Mouse (Mus musculus) monocyte, adult 2 months (primary cell): ENCODE results near the gene Gm10160.

Experiments
- DNase-seq, 2 experiments: peaks; one replicate each; pipeline ENCODE4 v3.0.0; 2022; ENCODE audit warnings: low spot score in 2 of 2, low read depth in 1 of 2

The Gm10160 gene

DNA sequence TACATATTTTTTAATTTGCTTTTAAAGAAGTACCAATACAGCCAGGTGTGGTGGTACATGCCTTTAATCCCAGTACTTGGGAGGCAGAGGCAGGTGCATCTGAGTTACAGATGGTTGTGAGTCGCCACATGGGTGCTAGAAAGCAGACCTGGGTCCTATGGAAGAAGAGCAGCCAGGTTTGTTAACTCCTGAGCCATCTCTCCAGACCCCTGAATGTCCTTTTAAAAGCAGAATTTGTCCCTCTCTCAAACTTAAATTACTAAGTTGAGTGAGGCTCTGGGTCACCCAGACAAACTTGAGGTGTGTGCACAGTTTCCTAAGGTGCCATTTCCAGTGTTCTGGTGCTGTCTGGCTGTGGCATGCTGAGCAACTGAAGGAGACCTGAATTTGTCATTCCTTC, at the start of gene Gm10160:
Gene Gm10160 (minus strand): TSS at position 101 of the 400 bp plus-strand sequence.
- no peak for DNase-seq

DNA sequence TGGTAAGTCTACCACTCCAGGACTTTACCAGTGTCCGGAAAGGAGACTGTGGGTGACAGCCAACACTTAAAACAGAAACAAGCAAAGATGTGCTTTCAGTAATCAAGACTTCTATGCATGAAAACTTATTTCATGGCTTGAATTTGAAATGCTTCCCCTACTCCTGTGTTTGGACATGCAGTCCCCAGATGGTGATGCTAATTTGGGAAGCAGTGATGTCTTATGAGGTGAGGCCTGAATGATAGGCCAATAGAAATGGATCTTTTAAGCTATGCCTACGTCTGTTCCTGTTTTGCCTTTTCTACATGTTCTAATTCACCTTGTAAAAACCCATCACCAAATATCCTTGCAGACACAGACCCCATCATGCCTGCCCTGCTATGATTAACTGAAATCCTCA, 49.3 kb upstream of the Gm10160 start:
- DNase-seq = no peak

DNA sequence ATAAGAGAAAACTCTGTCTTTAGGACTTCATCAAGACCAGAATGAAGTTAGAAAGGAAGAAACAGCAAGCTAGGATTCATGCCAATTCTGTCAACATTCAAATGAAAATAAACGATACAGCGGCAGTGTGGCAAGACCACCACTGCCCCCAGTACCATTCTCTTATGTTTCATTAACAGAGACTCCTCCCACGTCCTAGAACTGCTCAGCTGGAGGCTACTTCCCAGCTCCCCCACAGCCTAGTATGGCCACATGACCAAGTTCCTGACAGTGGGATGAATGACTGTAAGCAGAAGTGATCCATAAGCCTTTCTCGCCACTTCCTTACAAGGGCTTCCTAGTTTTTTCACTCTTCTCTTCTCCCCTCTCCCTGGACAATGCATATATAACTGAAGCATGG, 48.5 kb upstream of the Gm10160 start:
- DNase-seq = no peak

DNA sequence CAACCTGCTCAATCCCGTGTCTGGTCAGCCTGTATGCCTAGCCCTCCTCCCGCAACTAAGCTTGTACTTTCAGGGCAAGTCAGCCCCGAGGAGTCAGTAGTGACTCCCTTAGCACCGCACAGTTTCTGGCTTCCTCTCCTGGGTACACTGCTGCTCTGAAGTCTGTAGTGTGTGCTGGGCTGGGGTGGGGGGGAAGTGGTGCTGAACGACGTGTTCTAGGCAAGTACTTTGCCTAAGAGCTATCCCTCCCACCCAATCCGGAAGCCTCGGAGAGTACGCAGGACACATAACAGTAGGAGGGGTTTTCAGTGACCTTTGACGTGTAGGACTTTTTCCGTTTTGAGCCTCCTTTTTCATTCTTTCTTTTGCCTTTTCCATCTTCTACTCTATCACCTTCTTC, 43.8 kb upstream of the Gm10160 start:
- DNase-seq = no peak

DNA sequence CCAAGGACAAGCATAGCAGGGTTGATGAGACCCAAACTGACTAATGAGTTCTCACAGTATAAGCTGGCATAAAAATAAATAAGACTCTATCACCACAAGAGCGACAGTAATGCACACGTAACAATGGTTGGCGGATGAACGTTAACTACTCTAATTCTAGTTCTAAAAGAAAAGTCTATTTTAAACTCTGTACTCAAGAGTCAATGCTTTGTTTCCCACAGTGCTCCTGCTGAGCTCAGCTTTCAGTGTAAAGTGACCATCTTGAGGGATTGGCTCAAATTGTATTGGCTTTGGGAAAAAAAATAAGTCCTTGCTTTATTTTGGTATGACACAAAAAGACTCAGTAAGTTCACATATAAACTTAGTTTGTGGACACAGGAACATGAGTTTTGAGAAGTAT, 29.5 kb upstream of the Gm10160 start:
- no peak for DNase-seq

DNA sequence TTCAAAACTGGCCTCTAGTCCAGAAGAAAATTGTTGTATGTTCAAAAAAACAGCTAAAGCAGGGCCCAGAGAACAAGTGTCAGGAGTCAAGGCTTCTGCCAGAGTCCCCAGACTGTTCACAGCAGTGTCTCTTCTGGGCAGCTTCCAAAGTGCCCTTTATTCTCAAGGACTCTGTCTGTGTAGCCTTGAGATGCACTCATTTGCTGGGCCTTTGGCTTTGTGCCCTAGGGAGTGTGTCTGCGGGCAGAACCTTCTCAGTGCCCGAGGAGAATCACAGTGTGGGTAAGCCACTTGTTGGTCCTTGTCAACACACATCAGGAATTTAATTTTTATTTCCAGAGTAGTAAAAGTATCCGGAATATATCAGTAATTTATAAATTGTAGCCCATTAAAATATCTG, 26.0 kb upstream of the Gm10160 start:
- DNase-seq = no peak

DNA sequence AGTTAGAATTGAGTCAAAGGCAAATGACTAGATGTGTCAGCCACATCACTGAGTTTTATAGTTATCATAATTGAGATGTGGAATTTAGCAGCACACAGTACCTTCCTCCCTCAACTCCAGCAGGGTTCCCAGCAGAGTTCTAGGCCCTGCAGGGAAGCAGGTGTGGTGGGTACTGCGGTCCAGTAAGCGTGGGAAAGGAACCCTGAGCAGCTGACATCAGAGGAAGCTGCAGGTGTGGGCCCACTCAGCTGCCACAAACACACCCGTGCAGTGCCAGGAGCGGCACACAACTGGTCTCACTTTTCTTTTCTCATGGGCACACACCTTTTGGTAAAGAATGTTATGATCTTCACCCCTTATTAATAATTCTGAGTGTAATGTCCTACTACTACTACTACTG, 25.2 kb upstream of the Gm10160 start:
- DNase-seq = no peak

DNA sequence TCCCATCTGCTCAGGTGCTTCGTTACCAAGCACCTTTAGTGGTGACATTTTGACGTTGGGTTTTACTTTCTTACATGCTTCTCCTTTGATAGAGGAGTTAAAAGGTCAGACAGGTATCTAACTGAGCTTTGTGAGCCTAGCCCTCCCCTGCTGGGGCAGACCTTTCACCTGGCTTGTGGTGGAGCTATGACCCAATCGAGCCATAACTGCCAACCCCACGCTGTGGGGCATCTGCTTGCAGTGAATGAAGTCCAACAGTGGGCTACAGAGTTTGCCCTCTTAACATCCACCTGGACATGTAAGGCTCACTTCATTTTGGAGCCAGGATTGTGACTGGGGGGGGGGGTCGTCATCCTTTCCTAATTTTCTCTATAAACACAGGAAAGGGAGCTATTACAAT, 24.7 kb upstream of the Gm10160 start:
- no peak for DNase-seq

DNA sequence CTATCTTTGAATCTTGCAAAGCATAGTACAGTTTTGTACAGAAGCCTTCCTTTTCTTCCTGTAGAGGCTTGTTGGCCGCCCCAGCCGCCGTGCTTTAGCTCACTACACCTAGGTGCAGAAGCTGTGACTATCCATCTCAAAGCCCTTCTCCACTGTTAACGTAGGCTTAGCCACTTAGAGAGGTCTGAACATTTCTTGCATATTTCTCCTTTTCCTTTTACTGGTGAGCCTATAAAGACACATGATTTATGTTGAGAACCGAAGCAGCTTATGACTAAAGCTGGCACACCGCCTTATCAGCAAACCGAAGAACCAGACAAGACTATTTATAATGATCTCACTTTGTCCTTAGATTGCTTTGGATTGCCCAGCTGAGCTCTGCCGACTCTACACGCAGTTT, 19.8 kb upstream of the Gm10160 start:
- DNase-seq = no peak

DNA sequence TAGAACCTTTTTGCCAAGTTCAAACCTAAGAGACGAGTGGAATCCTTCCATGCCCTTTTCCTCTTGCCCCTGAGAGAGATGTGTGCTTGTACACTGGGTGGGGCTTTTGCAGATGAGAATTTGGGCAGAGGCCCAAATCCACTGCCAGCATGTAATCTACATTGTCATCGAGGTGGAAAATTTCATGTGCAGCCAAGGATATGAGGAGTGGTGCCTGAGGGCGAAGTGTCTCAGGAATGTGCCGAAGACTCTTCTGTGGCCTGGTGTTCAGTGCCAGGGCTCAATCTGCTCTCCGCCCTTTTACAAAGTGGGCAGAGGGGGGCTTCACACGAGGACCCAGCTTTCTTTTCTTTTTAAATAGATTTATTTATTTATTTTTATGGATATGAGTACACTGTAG, 19.0 kb upstream of the Gm10160 start:
- DNase-seq = no peak

DNA sequence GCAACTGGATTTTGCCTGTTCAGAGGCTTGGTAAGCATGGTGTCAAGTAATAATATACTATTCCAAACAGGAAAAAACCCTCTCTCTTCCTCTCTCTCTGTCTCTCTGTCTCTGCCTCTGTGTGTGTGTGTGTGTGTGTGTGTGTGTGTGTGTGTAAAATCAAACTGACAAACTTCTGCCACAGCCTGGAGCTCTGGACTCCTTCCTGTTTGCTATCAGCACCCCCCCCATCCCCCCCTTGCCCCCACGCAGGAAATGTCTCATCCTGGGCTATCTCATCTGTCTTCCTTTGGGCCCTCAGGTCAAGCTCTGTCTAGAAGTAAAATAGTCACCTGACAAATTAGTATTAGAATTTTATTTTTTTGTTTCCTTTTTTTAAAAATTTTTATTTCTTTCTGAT, 18.2 kb upstream of the Gm10160 start:
- DNase-seq = no peak

DNA sequence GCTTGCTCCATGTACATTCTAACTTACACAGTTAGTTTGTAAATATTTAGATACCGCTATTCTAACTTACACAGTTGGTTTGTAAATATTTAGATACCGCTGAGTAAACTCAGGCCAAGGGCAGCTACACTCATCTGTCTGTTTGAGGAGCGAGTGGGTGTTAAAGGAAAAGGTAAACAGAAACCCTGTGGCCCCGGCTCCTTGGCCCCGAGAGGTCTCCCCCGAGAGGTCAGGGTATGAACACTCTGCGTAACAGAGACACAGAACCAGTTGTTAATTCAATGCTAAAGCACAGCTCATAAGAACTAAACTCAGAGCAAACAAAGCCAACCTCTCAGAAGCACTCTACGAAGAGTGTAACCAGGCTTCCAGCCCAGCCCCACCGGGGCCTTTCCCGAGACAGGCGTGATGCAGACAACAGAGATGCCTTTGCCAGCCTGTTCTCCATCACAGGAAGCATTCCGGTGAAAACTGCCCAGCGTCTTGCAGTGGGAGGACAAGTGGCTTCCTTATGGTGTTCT, 17.0 kb upstream of the Gm10160 start:
- no peak for DNase-seq

DNA sequence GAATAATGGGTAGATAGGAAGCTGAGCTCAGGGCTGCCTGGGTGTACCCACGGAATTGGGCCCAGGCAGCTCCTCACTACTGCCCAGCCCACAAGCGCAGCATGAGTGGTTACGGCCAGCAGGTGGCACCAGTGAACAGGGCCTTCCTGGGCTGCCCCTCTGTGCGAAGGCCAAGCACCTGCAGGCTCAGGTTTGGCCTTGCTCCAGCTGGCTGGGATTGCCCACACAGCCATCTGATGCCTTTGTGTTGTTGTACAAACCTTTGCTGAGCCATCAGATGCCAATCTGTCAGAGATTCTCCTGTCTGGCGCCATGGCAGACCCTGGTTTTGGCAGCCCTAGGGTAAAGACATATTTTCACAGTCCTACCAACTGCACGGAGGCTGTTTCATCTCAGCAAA, 12.6 kb upstream of the Gm10160 start:
- peak in 1 of 2 experiments; percentile 25 for DNase-seq

DNA sequence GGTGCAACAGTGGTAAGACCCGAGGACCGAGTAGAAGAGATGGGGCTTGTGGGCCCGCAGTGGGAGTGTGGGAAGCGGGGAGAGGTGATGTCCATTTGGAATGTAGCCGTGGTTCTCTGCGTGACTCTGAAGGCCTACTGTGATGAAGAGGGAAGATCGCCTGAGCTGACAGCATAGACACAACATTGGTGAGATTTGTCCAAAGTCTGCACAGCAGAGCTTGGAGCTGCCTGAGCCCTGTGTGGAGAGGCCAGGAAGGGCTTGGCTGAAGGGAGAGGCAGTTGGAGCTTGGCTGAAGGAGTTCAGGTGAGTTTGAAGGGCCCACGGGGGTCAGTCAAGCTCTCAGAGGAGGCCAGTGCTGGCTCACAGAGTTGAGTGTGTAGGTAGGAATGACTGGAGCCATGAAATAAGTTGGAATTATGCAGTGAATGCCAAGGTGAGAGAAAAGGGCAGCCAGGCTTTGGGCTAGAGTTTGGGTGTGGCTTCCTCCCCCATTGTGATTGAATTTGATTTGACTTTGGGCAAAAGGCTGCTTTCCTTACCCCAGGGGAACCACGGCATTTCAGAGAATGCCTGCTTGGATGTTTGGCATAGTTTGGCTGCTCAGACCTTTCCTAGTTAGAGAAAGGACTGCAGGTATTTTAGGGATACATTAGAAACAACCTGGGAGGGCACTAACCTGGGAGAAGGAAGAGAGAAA, 11.8 kb upstream of the Gm10160 start:
- DNase-seq = no peak

DNA sequence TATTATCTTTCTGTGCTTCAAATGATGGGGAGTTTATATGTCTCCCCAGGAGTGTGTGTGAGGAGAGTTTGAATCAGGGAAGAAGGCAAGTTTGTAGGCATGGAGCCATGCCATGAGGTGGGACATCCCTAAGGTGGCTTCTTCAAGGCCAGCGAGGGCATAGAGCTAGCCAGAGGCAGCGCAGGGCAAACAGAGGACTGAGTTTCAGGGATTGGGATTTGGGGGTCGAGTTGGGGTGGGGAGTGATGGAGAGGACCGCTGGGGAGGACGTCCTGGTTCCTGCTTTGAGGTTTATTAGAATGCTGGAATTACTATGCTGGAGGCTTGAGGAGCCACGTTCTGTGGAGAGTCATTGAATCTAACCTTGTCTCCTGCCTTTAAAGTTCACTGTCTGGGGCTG, 10.3 kb upstream of the Gm10160 start:
- no peak for DNase-seq

DNA sequence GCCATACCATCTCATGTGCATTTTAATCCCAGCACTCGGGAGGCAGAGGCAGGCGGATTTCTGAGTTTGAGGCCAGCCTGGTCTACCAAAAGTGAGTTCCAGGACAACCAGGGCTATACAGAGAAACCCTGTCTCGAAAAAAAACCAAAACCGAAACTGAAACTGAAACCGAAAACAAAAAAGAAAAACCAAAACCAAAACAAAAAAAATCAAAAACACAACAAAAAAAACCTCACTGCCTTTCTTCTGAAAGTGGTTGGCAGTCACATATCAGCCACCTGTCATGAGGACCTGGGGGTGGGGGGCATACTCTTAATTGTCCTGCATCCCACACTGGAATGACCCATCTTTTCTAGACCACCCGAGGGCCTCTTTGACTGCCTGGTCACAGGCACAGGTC, 9.0 kb upstream of the Gm10160 start:
- no peak for DNase-seq

DNA sequence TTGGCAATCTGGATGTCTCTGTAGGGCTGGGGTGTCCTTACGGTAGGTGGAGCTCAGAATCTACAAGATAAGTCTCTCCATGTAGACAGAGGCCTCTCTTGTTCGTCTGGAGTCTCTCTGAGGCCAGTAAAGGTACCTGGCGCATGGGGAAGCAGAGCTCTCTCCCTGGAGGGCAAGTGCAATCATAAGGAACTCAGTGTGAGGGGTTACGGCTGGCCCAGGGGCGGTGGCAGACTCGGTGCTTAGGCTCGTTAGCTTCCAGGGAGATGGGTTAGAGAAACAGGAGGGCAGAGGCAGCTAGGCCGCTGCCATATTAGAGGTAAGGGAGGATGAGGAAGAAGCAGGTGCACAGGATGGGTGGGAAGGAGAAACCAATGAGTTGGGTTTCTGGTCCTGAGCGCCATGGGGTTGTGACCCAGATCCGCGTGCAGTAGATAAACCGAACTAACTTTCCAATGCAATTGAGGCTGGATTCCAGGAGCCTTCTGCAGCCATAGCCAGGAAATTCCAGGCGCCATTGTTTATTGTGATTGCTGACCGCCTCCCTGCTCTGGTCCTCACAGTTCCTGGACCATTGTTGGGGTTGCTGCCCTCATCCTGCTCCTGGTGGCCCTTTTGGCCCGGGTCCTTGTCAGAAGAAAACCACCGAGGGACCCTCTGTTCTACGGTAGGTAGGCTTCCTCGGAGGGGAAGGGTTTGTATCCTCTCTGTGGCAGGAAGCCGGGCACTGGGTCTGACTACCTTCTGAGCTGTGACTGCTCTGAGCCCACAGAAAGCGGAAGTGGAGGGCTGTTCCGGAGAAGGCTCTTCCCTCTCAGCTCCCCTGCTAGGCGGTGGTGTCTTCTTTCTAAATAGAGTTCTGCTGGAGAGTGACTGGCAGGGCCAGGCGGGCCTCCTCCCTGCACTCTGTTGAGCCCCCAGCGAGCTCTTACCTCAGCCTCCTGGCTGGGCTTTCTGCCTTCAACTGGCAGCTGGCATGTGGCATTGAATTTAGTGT, 7.3 kb upstream of the Gm10160 start:
- peak; percentile 26 to 57 for DNase-seq

DNA sequence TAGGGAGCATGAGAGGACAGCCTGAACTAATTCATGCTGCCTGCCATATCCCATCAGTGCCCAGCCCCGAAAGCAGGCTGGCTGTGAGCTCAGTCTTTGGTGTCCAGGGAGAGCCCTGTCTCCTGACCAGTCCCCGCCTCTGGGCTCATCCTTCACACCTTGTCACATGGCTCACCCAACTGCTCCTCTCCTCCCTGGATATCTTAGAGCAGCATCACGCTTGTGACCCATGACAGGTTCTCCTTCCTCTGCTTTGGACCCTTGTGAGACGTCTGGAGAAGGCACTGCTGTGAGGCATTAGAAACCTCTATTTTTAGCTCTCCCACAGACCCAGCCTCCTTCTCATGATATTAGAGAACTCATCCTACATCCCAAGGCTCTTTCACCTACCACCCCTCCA, 6.3 kb upstream of the Gm10160 start:
- DNase-seq = no peak

DNA sequence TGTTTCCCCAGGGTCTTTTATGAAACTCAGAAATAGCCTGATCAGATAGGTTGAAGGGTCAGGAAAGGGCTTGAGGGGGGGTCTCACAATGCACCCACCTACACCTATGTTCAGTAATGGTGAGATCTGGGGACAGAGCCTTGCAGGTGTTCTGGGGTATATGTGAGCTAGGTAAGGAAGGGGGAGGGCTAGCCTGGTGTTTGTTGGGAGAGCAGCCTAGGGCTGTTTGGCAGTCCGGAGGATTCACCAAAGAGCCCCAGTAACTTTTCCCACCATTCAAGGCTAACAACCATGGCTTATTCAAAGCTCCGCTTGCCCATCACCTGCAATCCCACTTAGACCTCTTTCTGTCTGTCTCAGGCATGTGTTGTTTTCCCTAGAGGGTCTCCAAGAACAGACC, 5.9 kb upstream of the Gm10160 start:
- no peak for DNase-seq

DNA sequence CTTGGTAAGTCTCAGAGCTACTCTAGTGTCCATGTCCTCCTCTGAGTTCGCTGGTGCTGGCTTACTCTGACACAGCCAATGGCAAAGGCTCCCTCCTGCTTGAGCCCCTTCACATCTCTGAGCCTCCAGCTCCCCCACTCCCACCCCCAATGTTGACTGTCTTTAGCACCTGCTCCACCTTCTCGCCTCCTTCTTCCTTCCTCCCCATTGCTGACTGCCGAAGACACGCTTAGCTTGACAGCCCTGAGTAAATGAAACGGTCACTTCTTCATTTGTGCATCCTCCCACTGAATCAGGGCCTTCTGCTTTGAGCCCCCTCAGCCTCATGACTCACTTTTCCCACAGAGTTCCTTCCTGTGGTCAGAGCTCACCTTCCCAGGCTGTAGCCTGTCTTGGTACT, 5.4 kb upstream of the Gm10160 start:
- DNase-seq = no peak

DNA sequence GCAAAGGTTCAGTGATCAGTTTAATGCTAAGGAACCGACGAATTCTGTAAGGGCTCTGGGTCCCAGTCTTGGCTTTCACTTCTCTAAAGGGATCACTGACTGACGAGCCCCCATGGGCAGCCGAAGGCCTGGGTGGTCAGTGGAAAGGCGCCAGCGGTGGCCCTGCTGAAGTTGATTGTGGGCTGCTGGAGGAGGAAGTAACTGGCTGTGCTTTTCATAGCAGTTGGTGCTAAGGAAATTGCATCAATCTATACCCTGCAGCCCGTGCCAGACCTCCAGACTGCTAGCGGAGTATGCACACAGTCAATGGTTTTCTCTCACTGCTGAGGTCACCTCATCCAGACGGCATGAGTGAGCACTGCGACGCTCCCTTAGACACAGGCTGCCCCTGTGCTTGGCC, 4.5 kb upstream of the Gm10160 start:
- peak; percentile 49 to 68 for DNase-seq
